12 mouse cellular contexts compared by ENCODE assay signal in the genomic region with DNA sequence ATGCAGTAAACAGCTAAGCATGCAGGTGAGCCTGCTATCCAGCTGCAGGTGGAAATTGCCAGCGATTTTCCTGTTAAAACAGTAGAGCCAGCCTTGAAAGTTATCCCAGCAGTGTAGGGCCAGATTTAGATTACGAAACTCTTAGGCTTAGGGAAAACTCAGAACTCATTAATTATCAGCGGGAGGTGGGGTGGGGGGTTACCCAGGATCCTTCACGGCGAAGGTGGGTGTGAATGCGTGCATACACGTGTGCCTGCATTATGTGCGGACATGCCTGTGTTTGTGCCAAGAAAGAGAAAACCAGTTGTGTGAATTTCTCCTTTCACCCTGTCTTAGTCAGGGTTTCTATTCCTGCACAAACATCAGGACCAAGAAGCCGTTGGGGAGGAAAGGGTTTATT. TPM values are rescaled to one million over a fixed set of nuclear protein-coding genes. Genes with fewer than 3 reads are reported as not detected.
DNase-seq lines count a peak whose midpoint lies in the region; ATAC-seq and TF ChIP-seq lines count a peak whose summit lies in the region.
"Had no signal": no experiment of that assay in that cellular context is flagged by ENCODE, and none has a peak within 500 bp of the region (broad histone marks: within the 10 kb centered on the region; RNA-seq: fewer than 3 reads in every experiment).

No protein-coding gene starts in this region.

- H3K4me3 ChIP-seq in lung, embryonic 15.5 days, result no peak overlapping the region
- no peak overlapping the region for H3K4me3 ChIP-seq in lung, postnatal 0 days (ENCODE audit: low read depth, low read length)
- H3K4me3 ChIP-seq in forebrain, postnatal 0 days (ENCODE audit: low read depth, low read length), result no peak overlapping the region
- H3K4me3 ChIP-seq in midbrain, embryonic 11.5 days (ENCODE audit: low read depth, low read length), result no peak overlapping the region

- no peak for DNase-seq in lung, postnatal 0 days (ENCODE audit: low spot score)
- DNase-seq in forebrain, postnatal 0 days, result no peak
- DNase-seq in midbrain, embryonic 11.5 days (ENCODE audit: low spot score, missing footprints), result no peak
- DNase-seq in gastrocnemius, postnatal 14 days, result no peak
- DNase-seq in spleen, postnatal 36 days (ENCODE audit: low spot score in 2 of 2), result no peak
- no peak for DNase-seq in urinary bladder, adult 18-20 months (ENCODE audit: low spot score in 2 of 2)
- DNase-seq in gastrocnemius, postnatal 4 days (ENCODE audit: low spot score in 2 of 2), result no peak
- DNase-seq: kidney, adult 8-10 months; right cerebral cortex, postnatal 25 days; thymus, adult 18-20 months had no signal

- 48% methylated on average over 9 of the region's 9 CpGs for WGBS in lung, embryonic 15.5 days
- WGBS in lung, postnatal 0 days, result 59% methylated on average over 9 of the region's 9 CpGs
- 19% methylated on average over 9 of the region's 9 CpGs for WGBS in forebrain, postnatal 0 days
- 36% methylated on average over 9 of the region's 9 CpGs for WGBS in midbrain, embryonic 11.5 days

- no peak for TF ChIP-seq CTCF in lung, postnatal 0 days (IDR thresholded peaks at IDR 0.05)
- no peak for TF ChIP-seq CTCF in forebrain, postnatal 0 days (IDR thresholded peaks at IDR 0.05; ENCODE audit: low read depth)

- TF ChIP-seq EP300 in lung, postnatal 0 days (IDR thresholded peaks at IDR 0.05), result no peak

- intact Hi-C loops in gastrocnemius, postnatal 14 days (cut with DNase I; ENCODE audit: low total_unique reads), result no loop called here

- H3K27ac ChIP-seq in lung, embryonic 15.5 days, result peak overlapping the region; percentile 88
- H3K27ac ChIP-seq in lung, postnatal 0 days (ENCODE audit: low read length), result no peak overlapping the region
- H3K27ac ChIP-seq in forebrain, postnatal 0 days (ENCODE audit: low read depth, low read length), result peak overlapping the region; percentile 90
- peak overlapping the region; percentile 99 for H3K27ac ChIP-seq in midbrain, embryonic 11.5 days (ENCODE audit: low read depth, low read length)

- peaks cover 59% of the 10 kb centered on the region for H3K4me1 ChIP-seq in lung, embryonic 15.5 days
- peaks cover 28% of the 10 kb centered on the region for H3K4me1 ChIP-seq in lung, postnatal 0 days (ENCODE audit: insufficient read depth, low read depth, low read length)
- H3K4me1 ChIP-seq in forebrain, postnatal 0 days (ENCODE audit: insufficient read depth), result peaks cover 26% of the 10 kb centered on the region
- peaks cover 83% of the 10 kb centered on the region for H3K4me1 ChIP-seq in midbrain, embryonic 11.5 days (ENCODE audit: control insufficient read depth, insufficient read depth, low read length)

- no peaks in the 10 kb centered on the region for H3K9me3 ChIP-seq in lung, embryonic 15.5 days
- H3K9me3 ChIP-seq in lung, postnatal 0 days (ENCODE audit: low read length), result no peaks in the 10 kb centered on the region
- H3K9me3 ChIP-seq in forebrain, postnatal 0 days (ENCODE audit: low read length), result no peaks in the 10 kb centered on the region
- H3K9me3 ChIP-seq in midbrain, embryonic 11.5 days (ENCODE audit: control insufficient read depth, low read length), result no peaks in the 10 kb centered on the region

- H3K4me2 ChIP-seq in lung, embryonic 15.5 days, result no peak overlapping the region
- H3K4me2 ChIP-seq in lung, postnatal 0 days (replicated peaks; ENCODE audit: low read depth, low read length), result no peak overlapping the region
- no peak overlapping the region for H3K4me2 ChIP-seq in forebrain, postnatal 0 days (ENCODE audit: low read depth)
- H3K4me2 ChIP-seq in midbrain, embryonic 11.5 days, result peak overlapping the region; percentile 38

- H3K9ac ChIP-seq in lung, embryonic 15.5 days, result no peak overlapping the region
- H3K9ac ChIP-seq in lung, postnatal 0 days (replicated peaks; ENCODE audit: low read depth), result no peak overlapping the region
- H3K9ac ChIP-seq in forebrain, postnatal 0 days, result no peak overlapping the region
- peak overlapping the region; percentile 59 for H3K9ac ChIP-seq in midbrain, embryonic 11.5 days (ENCODE audit: low read length)

- H3K36me3 ChIP-seq in lung, embryonic 15.5 days, result no peaks in the 10 kb centered on the region
- H3K36me3 ChIP-seq in lung, postnatal 0 days (ENCODE audit: insufficient read depth, low read length), result no peaks in the 10 kb centered on the region
- H3K36me3 ChIP-seq in forebrain, postnatal 0 days (ENCODE audit: insufficient read depth), result 0 out of 2 replicates have a peak, but pooled peaks cover 7% of the 10 kb centered on the region
- H3K36me3 ChIP-seq in midbrain, embryonic 11.5 days (ENCODE audit: control insufficient read depth, insufficient read depth, low read length), result no peaks in the 10 kb centered on the region

- no peaks in the 10 kb centered on the region for H3K27me3 ChIP-seq in lung, embryonic 15.5 days
- H3K27me3 ChIP-seq in lung, postnatal 0 days (replicated peaks; ENCODE audit: insufficient read depth, low read length), result no peaks in the 10 kb centered on the region
- H3K27me3 ChIP-seq in forebrain, postnatal 0 days (ENCODE audit: insufficient read depth, low read length), result no peaks in the 10 kb centered on the region
- no peaks in the 10 kb centered on the region for H3K27me3 ChIP-seq in midbrain, embryonic 11.5 days (ENCODE audit: control insufficient read depth, insufficient read depth, low read length)
- H3K27me3 ChIP-seq: CH12.LX had no signal

- no peak for ATAC-seq in lung, embryonic 15.5 days (ENCODE audit: borderline replicate concordance, extremely low read depth, low FRiP score, low TSS enrichment)
- ATAC-seq in lung, postnatal 0 days, result no peak
- no peak for ATAC-seq in forebrain, postnatal 0 days
- no peak for ATAC-seq in midbrain, embryonic 11.5 days (ENCODE audit: low FRiP score)

RNA-seq across cellular contexts. Expression of a gene that starts 38.4 kb away (rescaled TPM):
- polyA plus RNA-seq in lung, embryonic 15.5 days (2015; fragmentation: Nextera tagmentation; extraction: Ambion mirVana), result 0.20 and 0.35 TPM in 2 replicates
- 0.04 and 0.08 TPM in 2 replicates for polyA plus RNA-seq in lung, postnatal 0 days (2015; fragmentation: Nextera tagmentation; extraction: Ambion mirVana)
- 0.52 and 0.92 TPM in 2 replicates for total RNA-seq in forebrain, postnatal 0 days (2014; rRNA removed)
- 0.05 and 0.16 TPM in 2 replicates for polyA plus RNA-seq in forebrain, postnatal 0 days (2015; fragmentation: Nextera tagmentation; extraction: Ambion mirVana)
- polyA plus RNA-seq in midbrain, embryonic 11.5 days (2014; fragmentation: Nextera tagmentation; extraction: Ambion mirVana), result 0.15 and 0.18 TPM in 2 replicates
- under 1 TPM; 0.06 to 0.18 TPM for total RNA-seq in gastrocnemius, postnatal 14 days (2021)
- under 1 TPM; 0.26 to 0.37 TPM for total RNA-seq in gastrocnemius, postnatal 4 days (2021)
